Mouse (Mus musculus): ENCODE results near the gene Fam83g. TPM values are rescaled to one million over a fixed set of nuclear protein-coding genes. Genes with fewer than 3 reads are reported as not detected.
A peak's percentile ranks its signal among the peaks of the same experiment; 100 is the strongest.

The Fam83g gene
- total and polyA plus RNA-seq, 3 experiments = 19.1 to 63.7 (median 19.2) TPM

DNA sequence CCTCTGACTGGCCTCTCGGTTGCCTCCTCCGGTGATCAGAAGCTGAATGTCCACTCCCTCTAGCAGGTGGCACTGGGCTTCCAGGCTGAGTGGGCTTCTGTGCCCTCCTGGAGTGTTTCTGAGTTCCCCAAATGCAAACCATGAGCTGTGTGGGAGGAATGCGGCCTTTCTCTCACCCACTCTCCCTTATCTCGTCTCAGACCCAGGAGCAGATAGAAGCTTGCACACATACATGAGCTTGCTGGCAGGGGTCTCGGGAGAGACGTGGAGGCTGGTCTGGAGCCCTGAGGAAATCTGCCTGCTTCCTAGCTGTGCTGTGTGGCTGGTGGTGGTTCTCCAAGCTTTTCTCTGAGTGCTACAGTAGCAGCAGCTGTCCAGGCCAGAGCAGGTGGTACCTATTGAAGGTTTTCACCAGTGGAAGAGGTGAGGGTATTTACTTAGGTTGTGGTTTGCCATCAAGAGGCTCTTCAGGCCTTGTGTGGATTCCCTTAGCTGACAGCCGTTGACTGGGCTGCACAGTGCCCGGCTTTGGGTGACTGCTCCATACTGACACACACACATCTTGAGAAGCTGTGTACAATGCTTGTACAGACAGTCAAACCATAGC is 1.3 kb downstream of the Fam83g start:
- H3K4me2 ChIP-seq (ENCODE audit: insufficient read depth, low read depth, poor library complexity, severe bottlenecking) = peak overlapping the region; percentile 78
- H3K27me3 ChIP-seq (replicated peaks) = no peaks in the 10 kb centered on the region
- dilution Hi-C loops (cut with MboI; ENCODE audit: extremely low pct_ligation_motif_present, extremely low pct_unique_long_range_greater_than_20kb, low sequenced_read_pairs) (no loop called here), in situ Hi-C loops (cut with MboI; ENCODE audit: low pct_ligation_motif_present, low pct_unique_long_range_greater_than_20kb, low sequenced_read_pairs) (no loop called here)
- H3K79me2 ChIP-seq (replicated peaks; ENCODE audit: control insufficient read depth, extremely low read depth, insufficient read depth, poor library complexity, severe bottlenecking) = peaks cover 58% of the 10 kb centered on the region
- H3K36me3 ChIP-seq (replicated peaks in 1 of 2; ENCODE audit: control insufficient read depth in 1 of 2, insufficient read depth in 1 of 2, low read length in 1 of 2) = peaks cover 25 to 55% of the 10 kb centered on the region in 2 experiments
- no peaks in the 10 kb centered on the region for H3K9me3 ChIP-seq (replicated peaks; ENCODE audit: low read length)
- H3K27ac ChIP-seq (ENCODE audit: insufficient read depth, low read depth) = peak overlapping the region; percentile 19
- DNase-seq (ENCODE audit: extremely low read depth) = no peak
- H3K4me3 ChIP-seq (replicated peaks in 1 of 3; ENCODE audit: low read depth in 2 of 3, low read length in 2 of 3, poor library complexity in 1 of 3) = peak overlapping the region; percentile 66 to 93 (median 78)
- H3K4me1 ChIP-seq (ENCODE audit: control insufficient read depth in 1 of 2, insufficient read depth in 2 of 2) = peaks cover 47 to 68% of the 10 kb centered on the region in 2 experiments
- H3K9ac ChIP-seq (ENCODE audit: insufficient read depth, low read depth) = peak overlapping the region; percentile 70
- TF ChIP-seq UBTF (IDR thresholded peaks at IDR 0.05; ENCODE audit: low read depth, low read length) = no peak
- TF ChIP-seq SIN3A (IDR thresholded peaks at IDR 0.05; ENCODE audit: low read length) = peak; percentile 20
- no peak for TF ChIP-seq ZKSCAN1 (IDR thresholded peaks at IDR 0.05; ENCODE audit: borderline replicate concordance, low read depth, low read length)
- TF ChIP-seq MXI1 (IDR thresholded peaks at IDR 0.05; ENCODE audit: low read depth, low read length) = peak; percentile 5; the same call in 1 of the 2 replicates
- TF ChIP-seq TCF12 (IDR thresholded peaks at IDR 0.05; ENCODE audit: low read depth, low read length) = no peak

DNA sequence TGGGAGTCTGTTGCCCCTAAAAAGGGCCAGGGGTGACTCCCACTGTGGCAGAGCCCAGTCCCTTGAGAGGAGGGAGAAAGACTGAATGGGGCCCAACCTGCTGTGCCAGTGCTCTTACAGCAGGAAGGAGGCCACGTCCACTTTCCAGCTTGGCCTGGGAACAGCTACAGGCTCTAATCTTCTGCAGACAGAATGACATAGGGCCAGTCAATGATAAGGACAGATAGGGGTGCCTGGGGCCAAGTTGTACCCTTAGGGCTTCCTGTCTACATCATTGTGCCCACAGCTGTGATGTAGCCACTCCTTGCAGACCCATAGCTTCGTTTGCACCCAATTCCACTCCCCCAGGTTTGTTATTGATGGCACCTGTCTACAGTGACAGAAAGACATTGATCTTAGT is 2.2 kb downstream of the Fam83g start:
- Histone ChIP-seq H3K79me2 (replicated peaks; ENCODE audit: control insufficient read depth, extremely low read depth, insufficient read depth, poor library complexity, severe bottlenecking) (peaks cover 67% of the 10 kb centered on the region), H3K27me3 (replicated peaks) (no peaks in the 10 kb centered on the region), H3K4me3 (replicated peaks in 1 of 3; ENCODE audit: low read depth in 2 of 3, low read length in 2 of 3, poor library complexity in 1 of 3) (peak overlapping the region; percentile 66 to 93 (median 78)), H3K9me3 (replicated peaks; ENCODE audit: low read length) (no peaks in the 10 kb centered on the region), H3K9ac (ENCODE audit: insufficient read depth, low read depth) (peak overlapping the region; percentile 70), H3K4me1 (ENCODE audit: control insufficient read depth in 1 of 2, insufficient read depth in 2 of 2) (peaks cover 44 to 66% of the 10 kb centered on the region in 2 experiments), H3K27ac (ENCODE audit: insufficient read depth, low read depth) (no peak overlapping the region), H3K4me2 (ENCODE audit: insufficient read depth, low read depth, poor library complexity, severe bottlenecking) (peak overlapping the region; percentile 78), H3K36me3 (replicated peaks in 1 of 2; ENCODE audit: control insufficient read depth in 1 of 2, insufficient read depth in 1 of 2, low read length in 1 of 2) (peaks cover 26 to 64% of the 10 kb centered on the region in 2 experiments)
- dilution Hi-C loops (cut with MboI; ENCODE audit: extremely low pct_ligation_motif_present, extremely low pct_unique_long_range_greater_than_20kb, low sequenced_read_pairs) (no loop called here), in situ Hi-C loops (cut with MboI; ENCODE audit: low pct_ligation_motif_present, low pct_unique_long_range_greater_than_20kb, low sequenced_read_pairs) (no loop called here)
- no peak for DNase-seq (ENCODE audit: extremely low read depth)
- TF ChIP-seq CHD1 (IDR thresholded peaks at IDR 0.05; ENCODE audit: low read depth, low read length) (no peak), POLR2A (IDR thresholded peaks at IDR 0.05; ENCODE audit: low read depth, low read length) (no peak), CTCF (conservative IDR thresholded peaks at IDR 0.05 in 1 of 2, IDR thresholded peaks at IDR 0.05 in 1 of 2; ENCODE audit: low read depth in 2 of 2, low read length in 2 of 2) (no peak), ZNF384 (IDR thresholded peaks at IDR 0.05; ENCODE audit: low read depth, low read length) (no peak), JUN (IDR thresholded peaks at IDR 0.05; ENCODE audit: insufficient read depth, low read depth, low read length) (no peak), TCF12 (IDR thresholded peaks at IDR 0.05; ENCODE audit: low read depth, low read length) (no peak), MAFK (IDR thresholded peaks at IDR 0.05; ENCODE audit: insufficient replicate concordance, low read length) (no peak), ETS1 (conservative IDR thresholded peaks at IDR 0.05; ENCODE audit: low read depth, low read length) (no peak), NRF1 (IDR thresholded peaks at IDR 0.05; ENCODE audit: low read depth, low read length) (no peak), ELF1 (IDR thresholded peaks at IDR 0.05; ENCODE audit: low read depth, low read length) (no peak), IRF4 (IDR thresholded peaks at IDR 0.05; ENCODE audit: low read depth, low read length) (no peak), ZC3H11A (IDR thresholded peaks at IDR 0.05; ENCODE audit: low read depth, low read length) (no peak), TBP (conservative IDR thresholded peaks at IDR 0.05; ENCODE audit: low read depth, low read length) (no peak)

Data from CH12.LX (cell line).